Mouse (Mus musculus) A20 (cell line): ENCODE results near the gene Arhgap23.

Experiments used
- DNase-seq: peaks from one replicate; pipeline ENCODE4 v3.0.0-alpha.2; 2011; ENCODE audit warnings: low read depth, low spot score

The Arhgap23 gene

GRCm38 (mm10) chr11:97532950-97533582 lies 117.7 kb downstream of the Arhgap23 start:
- DNase-seq = peak; percentile 93

- DNase-seq = no peak
These were observed 118.3 kb downstream of the Arhgap23 start for GRCm38 (mm10) chr11:97533653-97534052.

GRCm38 (mm10) chr11:97534442-97535307 lies 119.3 kb downstream of the Arhgap23 start:
- DNase-seq = no peak

GRCm38 (mm10) chr11:97535308-97535630 lies 119.9 kb downstream of the Arhgap23 start:
- DNase-seq = no peak

- no peak for DNase-seq
These were observed 120.3 kb downstream of the Arhgap23 start for GRCm38 (mm10) chr11:97535660-97536059.

GRCm38 (mm10) chr11:97536083-97536747 lies 120.9 kb downstream of the Arhgap23 start:
- DNase-seq = no peak

GRCm38 (mm10) chr11:97536835-97537579 lies 121.7 kb downstream of the Arhgap23 start:
- DNase-seq = no peak

- no peak for DNase-seq
These were observed 122.3 kb downstream of the Arhgap23 start for GRCm38 (mm10) chr11:97537580-97538089.

GRCm38 (mm10) chr11:97539622-97540021 lies 124.3 kb downstream of the Arhgap23 start:
- no peak for DNase-seq

- peak; percentile 10 for DNase-seq
These were observed 124.8 kb downstream of the Arhgap23 start for GRCm38 (mm10) chr11:97540136-97540535.

GRCm38 (mm10) chr11:97540604-97541003 lies 125.3 kb downstream of the Arhgap23 start:
- DNase-seq = no peak

- DNase-seq = no peak
These were observed 127.1 kb downstream of the Arhgap23 start for GRCm38 (mm10) chr11:97542171-97543150.

GRCm38 (mm10) chr11:97543181-97543733 lies 127.9 kb downstream of the Arhgap23 start:
- no peak for DNase-seq

- DNase-seq = no peak
These were observed 128.6 kb downstream of the Arhgap23 start for GRCm38 (mm10) chr11:97543883-97544282.

- no peak for DNase-seq
These were observed 130.7 kb downstream of the Arhgap23 start for GRCm38 (mm10) chr11:97545808-97546560.

- DNase-seq = no peak
These were observed 131.6 kb downstream of the Arhgap23 start for GRCm38 (mm10) chr11:97546804-97547411.

GRCm38 (mm10) chr11:97547957-97548706 lies 132.8 kb downstream of the Arhgap23 start:
- no peak for DNase-seq

- DNase-seq = no peak
These were observed 133.4 kb downstream of the Arhgap23 start for GRCm38 (mm10) chr11:97548757-97549156.
